Mouse (Mus musculus): ENCODE data around the gene Tmem43. TPM values are rescaled to one million over a fixed set of nuclear protein-coding genes. Genes with fewer than 3 reads are reported as not detected.

Gene Tmem43
- total and polyA plus RNA-seq, 3 experiments = 22.3 to 23.7 TPM; not detected in 1

- H3K9ac ChIP-seq (ENCODE audit: control insufficient read depth, low read depth, low read length, poor library complexity, severe bottlenecking) = no peak overlapping the region
Observed at GRCm38 (mm10) chr6:91449472-91450225, 23.9 kb upstream of the Tmem43 start.

GRCm38 (mm10) chr6:91452056-91452455 is 21.4 kb upstream of the Tmem43 start:
- Histone ChIP-seq H3K4me1 (ENCODE audit: control insufficient read depth in 1 of 2, insufficient read depth in 2 of 2, low read length in 2 of 2) (no peaks in the 10 kb centered on the region), H3K79me2 (ENCODE audit: control insufficient read depth, insufficient read depth, low read length, poor library complexity) (no peaks in the 10 kb centered on the region), H3K27me3 (ENCODE audit: control insufficient read depth in 1 of 2, insufficient read depth in 2 of 2, low read length in 2 of 2) (peaks cover 11 to 25% of the 10 kb centered on the region in 2 experiments), H3K9me3 (replicated peaks; ENCODE audit: insufficient read depth, low read length) (no peaks in the 10 kb centered on the region), H3K36me3 (ENCODE audit: control insufficient read depth in 1 of 2, insufficient read depth in 2 of 2, low read length in 2 of 2) (no peaks in the 10 kb centered on the region), H3K27ac (ENCODE audit: control insufficient read depth, low read depth, low read length) (no peak overlapping the region), H3K9ac (ENCODE audit: control insufficient read depth, low read depth, low read length, poor library complexity, severe bottlenecking) (no peak overlapping the region), H3K4me3 (ENCODE audit: control insufficient read depth in 1 of 2, insufficient read depth in 1 of 2, low read depth in 2 of 2, low read length in 2 of 2) (no peak overlapping the region)
- TF ChIP-seq MEF2A (IDR thresholded peaks at IDR 0.05; ENCODE audit: extremely low read depth, insufficient replicate concordance, low read depth, low read length, poor library complexity, severe bottlenecking) (no peak), MYB (IDR thresholded peaks at IDR 0.05; ENCODE audit: low read depth, low read length) (no peak), KAT2A (conservative IDR thresholded peaks at IDR 0.05; ENCODE audit: low read depth, low read length) (no peak), MAZ (IDR thresholded peaks at IDR 0.05; ENCODE audit: low read depth, low read length) (no peak), HCFC1 (IDR thresholded peaks at IDR 0.05; ENCODE audit: low read depth, low read length) (no peak), EP300 (IDR thresholded peaks at IDR 0.05; ENCODE audit: low read depth in 1 of 2, low read length in 2 of 2) (no peak), POLR2AphosphoS5 (IDR thresholded peaks at IDR 0.05; ENCODE audit: borderline replicate concordance, low read depth, low read length) (no peak), E2F4 (IDR thresholded peaks at IDR 0.05; ENCODE audit: borderline replicate concordance, low read depth, low read length) (no peak), ETS1 (IDR thresholded peaks at IDR 0.05; ENCODE audit: low read depth, low read length) (no peak), CHD1 (IDR thresholded peaks at IDR 0.05; ENCODE audit: low read depth, low read length) (no peak), GABPA (IDR thresholded peaks at IDR 0.05; ENCODE audit: low read depth, low read length) (no peak), MXI1 (IDR thresholded peaks at IDR 0.05; ENCODE audit: low read depth, low read length) (no peak)
- DNase-seq (ENCODE audit: low read depth, low spot score) = no peak

More at GRCm38 (mm10) chr6:91449472-91450225, 23.9 kb upstream of the Tmem43 start:
- no peak for DNase-seq (ENCODE audit: low read depth, low spot score)
- TF ChIP-seq CHD2 (IDR thresholded peaks at IDR 0.05; ENCODE audit: low read length) = no peak
- Histone ChIP-seq H3K9me3 (replicated peaks; ENCODE audit: insufficient read depth, low read length) (no peaks in the 10 kb centered on the region), H3K79me2 (ENCODE audit: control insufficient read depth, insufficient read depth, low read length, poor library complexity) (no peaks in the 10 kb centered on the region), H3K36me3 (ENCODE audit: control insufficient read depth in 1 of 2, insufficient read depth in 2 of 2, low read length in 2 of 2) (no peaks in the 10 kb centered on the region), H3K4me3 (ENCODE audit: control insufficient read depth in 1 of 2, insufficient read depth in 1 of 2, low read depth in 2 of 2, low read length in 2 of 2) (no peak overlapping the region), H3K4me1 (ENCODE audit: control insufficient read depth in 1 of 2, insufficient read depth in 2 of 2, low read length in 2 of 2) (no peaks in the 10 kb centered on the region), H3K27ac (ENCODE audit: control insufficient read depth, low read depth, low read length) (no peak overlapping the region), H3K27me3 (ENCODE audit: control insufficient read depth in 1 of 2, insufficient read depth in 2 of 2, low read length in 2 of 2) (peaks cover 11 to 23% of the 10 kb centered on the region in 2 experiments)

DNA sequence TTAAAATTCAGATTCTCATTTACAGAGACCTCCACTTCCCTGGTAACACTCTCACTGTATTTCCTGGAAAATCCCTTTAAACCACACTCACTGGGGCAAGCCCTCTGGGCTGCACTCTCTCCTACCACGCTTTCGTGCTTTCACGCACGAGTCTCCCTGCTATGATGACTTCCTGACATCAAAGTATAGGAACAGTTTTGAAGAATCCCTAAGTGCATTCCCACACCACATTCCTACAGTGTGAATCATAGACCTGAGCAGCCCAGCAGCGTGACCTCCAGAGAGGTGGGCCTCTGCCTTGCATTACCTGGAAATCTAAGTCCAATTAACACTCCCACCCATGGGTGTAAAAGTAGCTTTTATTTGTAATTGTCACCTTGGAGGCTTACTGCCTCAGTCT is 19.0 kb upstream of the Tmem43 start:
- Histone ChIP-seq H3K4me1 (ENCODE audit: control insufficient read depth in 1 of 2, insufficient read depth in 2 of 2, low read length in 2 of 2) (no peaks in the 10 kb centered on the region), H3K27me3 (ENCODE audit: control insufficient read depth in 1 of 2, insufficient read depth in 2 of 2, low read length in 2 of 2) (peaks cover 5 to 23% of the 10 kb centered on the region in 2 experiments), H3K9me3 (replicated peaks; ENCODE audit: insufficient read depth, low read length) (no peaks in the 10 kb centered on the region), H3K9ac (ENCODE audit: control insufficient read depth, low read depth, low read length, poor library complexity, severe bottlenecking) (no peak overlapping the region), H3K36me3 (ENCODE audit: control insufficient read depth in 1 of 2, insufficient read depth in 2 of 2, low read length in 2 of 2) (no peaks in the 10 kb centered on the region), H3K4me3 (ENCODE audit: control insufficient read depth in 1 of 2, insufficient read depth in 1 of 2, low read depth in 2 of 2, low read length in 2 of 2) (no peak overlapping the region), H3K79me2 (ENCODE audit: control insufficient read depth, insufficient read depth, low read length, poor library complexity) (no peaks in the 10 kb centered on the region), H3K27ac (ENCODE audit: control insufficient read depth, low read depth, low read length) (no peak overlapping the region)
- no peak for DNase-seq (ENCODE audit: low read depth, low spot score)
- no peak for TF ChIP-seq RCOR1 (IDR thresholded peaks at IDR 0.05; ENCODE audit: low read depth, low read length)
- no peak for TF ChIP-seq EP300 (IDR thresholded peaks at IDR 0.05; ENCODE audit: low read depth in 1 of 2, low read length in 2 of 2)
- TF ChIP-seq JUND (IDR thresholded peaks at IDR 0.05; ENCODE audit: low read depth, low read length) = no peak
- TF ChIP-seq ELF1 (IDR thresholded peaks at IDR 0.05; ENCODE audit: low read depth, low read length) = no peak
- TF ChIP-seq TAL1 (IDR thresholded peaks at IDR 0.05; ENCODE audit: low read length) = no peak
- TF ChIP-seq SIN3A (IDR thresholded peaks at IDR 0.05; ENCODE audit: low read length) = no peak
- TF ChIP-seq MAX (IDR thresholded peaks at IDR 0.05; ENCODE audit: low read length) = no peak
- no peak for TF ChIP-seq ZNF384 (IDR thresholded peaks at IDR 0.05; ENCODE audit: low read depth, low read length)
- no peak for TF ChIP-seq MAZ (IDR thresholded peaks at IDR 0.05; ENCODE audit: low read depth, low read length)
- no peak for TF ChIP-seq NRF1 (IDR thresholded peaks at IDR 0.05; ENCODE audit: insufficient read depth, low read depth, low read length, poor library complexity, severe bottlenecking)
- TF ChIP-seq BHLHE40 (IDR thresholded peaks at IDR 0.05; ENCODE audit: borderline replicate concordance, low read depth, low read length) = no peak
- no peak for TF ChIP-seq NELFE (IDR thresholded peaks at IDR 0.05; ENCODE audit: low read depth, low read length)
- no peak for TF ChIP-seq UBTF (IDR thresholded peaks at IDR 0.05; ENCODE audit: borderline replicate concordance, insufficient read depth, low read depth, low read length)
- TF ChIP-seq GABPA (IDR thresholded peaks at IDR 0.05; ENCODE audit: low read depth, low read length) = no peak
- no peak for TF ChIP-seq MYC (IDR thresholded peaks at IDR 0.05; ENCODE audit: low read depth, low read length)
